Mouse (Mus musculus) spleen, adult 2 months (tissue): Measurements from ENCODE around the gene Gm21767. TPM values are rescaled to one million over a fixed set of nuclear protein-coding genes. Genes with fewer than 3 reads are reported as not detected.
"Not testable (repeated sequence)": the region's sequence is repeated elsewhere in the genome, so short reads cannot be mapped to it uniquely, and the experiment has no call there.

ENCODE experiments used
- DNase-seq, 2 experiments: peaks; one replicate each; pipeline versions ENCODE4 v3.0.0 to v3.0.0-alpha.2; 2012 to 2021; ENCODE audit warnings: low spot score in 2 of 2, low read depth in 1 of 2
- H3K27ac ChIP-seq: fragments of 200-500 bp; 2 replicates; pipeline ENCODE4 v1.5.1; 2012; ENCODE audit warnings: low read length, inconsistent platforms; ENCODE audit not compliant: insufficient read depth
- H3K27me3 ChIP-seq: fragments of 200-500 bp; 2 replicates; pipeline ENCODE4 v1.6.1; 2012; ENCODE audit warnings: mild to moderate bottlenecking, moderate library complexity, low read length, inconsistent platforms; ENCODE audit not compliant: control insufficient read depth, insufficient read depth
- H3K36me3 ChIP-seq: fragments of 200-500 bp; 2 replicates; pipeline ENCODE4 v1.6.1; 2012; ENCODE audit warnings: mild to moderate bottlenecking, low read length, inconsistent platforms; ENCODE audit not compliant: control insufficient read depth, insufficient read depth
- H3K4me1 ChIP-seq: fragments of 200-500 bp; 2 replicates; pipeline ENCODE4 v1.6.1; 2011; ENCODE audit warnings: inconsistent platforms; ENCODE audit not compliant: control insufficient read depth, insufficient read depth, insufficient read length
- H3K4me3 ChIP-seq: fragments of 200-500 bp; 2 replicates; pipeline ENCODE4 v1.5.1; 2011; ENCODE audit warnings: mild to moderate bottlenecking, inconsistent platforms; ENCODE audit not compliant: insufficient read depth, insufficient read length; ENCODE audit errors: extremely low read depth
- WGBS: fragments of 180-500 bp; shearing (Covaris S2); methylation state at CpG from one replicate; pipeline ENCODE4 v1.1.7; 2018; 5-methylcytosine and 5-hydroxymethylcytosine counted together
- polyA plus RNA-seq: library from polyadenylated mRNA; depleted of rRNA; stranded (reverse); fragments of >200 nt; gene quantifications from 2 replicates; pipeline ENCODE4 v1.2.3, GENCODE M21; 2012; rRNA removed

The Gm21767 gene
- not detected in 2 replicates for polyA plus RNA-seq

DNA sequence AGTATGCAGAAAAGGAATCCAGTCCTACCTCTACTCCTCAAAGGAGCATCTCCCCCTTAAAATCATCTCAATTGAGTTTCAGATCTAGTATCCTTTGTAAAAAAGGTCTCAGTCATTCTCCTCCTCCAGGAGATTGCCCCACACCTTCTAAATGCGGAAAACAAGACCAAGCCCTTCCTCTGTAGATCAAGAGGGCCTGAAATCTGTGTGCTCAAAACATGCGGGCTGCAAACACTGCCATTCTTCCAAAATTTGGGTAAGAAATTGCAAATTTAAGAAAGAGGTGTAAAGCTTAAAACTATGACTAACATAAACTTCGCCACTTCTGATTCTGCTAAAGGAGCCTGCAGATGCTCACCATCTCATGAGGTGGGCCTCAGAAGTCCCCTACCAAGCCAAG, at the start of gene Gm21767:
Gene Gm21767, plus strand, starts transcription at position 301 of the 400 bp plus-strand sequence.
- no CpG with 5 or more reads among the region's 3 CpGs for WGBS
- H3K36me3 ChIP-seq, H3K27ac ChIP-seq, H3K27me3 ChIP-seq, H3K4me1 ChIP-seq, DNase-seq, H3K4me3 ChIP-seq: not testable (repeated sequence)
